Mouse (Mus musculus) liver, postnatal 0 days (tissue): ENCODE measurements at regions not wholly inside any gene's neighbourhood (a gene's known extent, or its start where the extent isn't known, plus 50 kb on each side); places are given as distances from the start of the nearest gene placed in this dataset.

Experiments used
- CTCF ChIP-seq: sonication (generic); IDR thresholded peaks from 2 replicates; pipeline ENCODE4 v1.5.1; 2016; ENCODE audit warnings: antibody characterized with exemption, low read depth
- EP300 ChIP-seq: IDR thresholded peaks from 2 replicates; pipeline ENCODE4 v1.6.1; 2016; ENCODE audit warnings: antibody characterized with exemption, low read depth, mild to moderate bottlenecking

GRCm38 (mm10) chr11:114321974-114322373 lies 255.1 kb upstream of the Sdk2 start:
- TF ChIP-seq CTCF: no peak
- TF ChIP-seq EP300: no peak
